Mouse (Mus musculus) left cerebral cortex, postnatal 25 days (tissue): ENCODE measurements at regions not wholly inside any gene's neighbourhood (a gene's known extent, or its start where the extent isn't known, plus 50 kb on each side); places are given as distances from the start of the nearest gene placed in this dataset.

Source experiments
- DNase-seq, 2 experiments: peaks; one replicate each; pipeline ENCODE4 v3.0.0; 2022; ENCODE audit warnings: low spot score in 2 of 2, mixed read lengths in 1 of 2
- intact Hi-C: fragments of 180-260 bp; cut with DNase I; formaldehyde crosslinking; loops from one replicate; pipeline ENCODE4 v1.15.1; 2025

DNA sequence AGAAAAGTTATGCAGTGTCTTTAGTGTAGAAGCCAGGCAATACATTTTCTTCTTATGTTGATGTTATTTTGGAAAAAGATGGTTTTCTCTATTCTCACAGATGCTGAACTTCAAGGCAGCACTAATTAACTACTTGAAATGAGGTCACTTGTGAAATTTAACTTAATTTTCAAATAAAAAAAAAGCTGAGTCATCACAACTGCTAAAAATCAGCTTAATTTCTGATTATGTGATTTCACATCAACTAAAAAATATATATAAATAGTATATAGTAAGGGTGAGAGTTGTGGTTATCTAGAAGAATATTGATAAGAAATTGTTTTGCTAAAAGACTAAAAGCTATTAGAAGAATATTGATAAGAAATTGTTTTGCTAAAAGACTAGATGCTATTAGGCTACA is 1326.0 kb upstream of the Gm7489 start:
- intact Hi-C loops = no loop called here
- DNase-seq = no peak

GRCm38 (mm10) chr15:52564078-52564477 is 1320.6 kb upstream of the Gm7489 start:
- intact Hi-C loops = loop anchor here (10.0 kb wide), 1 partner anchor 201 kb away; no protein-coding TSS in a partner anchor
- DNase-seq = no peak

DNA sequence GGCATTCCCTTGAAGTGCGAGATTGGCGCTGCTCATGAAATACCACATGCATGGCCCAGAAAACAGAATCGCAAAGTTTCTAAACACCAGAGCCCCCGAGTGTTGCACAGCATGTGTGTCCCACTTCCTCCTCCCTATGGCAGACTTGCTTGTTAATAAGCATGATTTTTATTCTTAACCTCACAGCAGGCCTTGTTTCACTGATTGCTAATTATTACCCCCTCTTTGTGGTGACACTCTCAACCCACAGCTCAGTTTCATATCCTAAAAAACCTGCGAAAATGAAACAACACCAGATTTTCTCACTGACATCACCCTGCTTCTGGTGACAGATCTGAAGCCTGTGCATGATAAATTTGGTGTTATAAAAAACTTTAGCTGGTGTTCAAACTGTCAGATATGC is 1319.3 kb upstream of the Gm7489 start:
- intact Hi-C loops = loop anchor here (10.0 kb wide), 1 partner anchor 199 kb away; no protein-coding TSS in a partner anchor
- DNase-seq = peak; percentile 27 to 76

DNA sequence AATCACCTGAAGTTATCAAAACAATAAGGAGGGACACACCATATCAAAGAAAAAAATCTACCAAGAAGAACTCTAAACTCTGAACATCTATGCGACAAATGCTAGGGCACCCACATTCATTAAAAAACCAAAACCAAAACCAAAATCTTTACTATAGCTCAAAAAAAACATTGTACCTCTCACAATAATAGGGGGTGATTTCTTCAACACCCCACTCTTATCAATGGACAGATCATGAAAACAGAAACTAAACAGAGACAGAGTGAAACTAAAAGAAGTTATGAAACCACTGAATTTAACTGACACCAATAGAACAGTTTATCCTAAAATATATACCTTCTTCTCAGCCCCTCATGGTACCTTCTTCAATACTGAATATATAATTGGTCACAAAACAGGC is 1314.5 kb upstream of the Gm7489 start:
- DNase-seq = no peak
- intact Hi-C loops = no loop called here

DNA sequence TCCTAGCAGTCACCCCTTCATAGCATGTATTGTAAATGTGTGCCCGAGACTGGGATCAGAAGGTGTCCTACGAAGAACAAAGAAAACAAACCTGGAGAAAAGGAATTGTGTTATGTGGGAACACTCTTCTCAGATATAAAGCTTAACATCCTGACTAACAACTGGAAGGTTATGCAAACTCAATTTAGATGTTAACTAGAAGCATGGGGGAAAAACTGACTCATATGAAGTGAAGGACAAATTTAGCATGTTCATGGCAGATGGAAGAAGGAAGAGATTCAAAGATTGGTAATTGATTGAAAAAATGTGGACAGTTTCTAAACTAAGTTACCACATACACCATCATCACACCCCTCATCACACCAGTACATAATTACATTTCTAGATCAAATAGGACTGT is 1307.1 kb upstream of the Gm7489 start:
- intact Hi-C loops = no loop called here
- DNase-seq = peak in 1 of 2 experiments; percentile 14

DNA sequence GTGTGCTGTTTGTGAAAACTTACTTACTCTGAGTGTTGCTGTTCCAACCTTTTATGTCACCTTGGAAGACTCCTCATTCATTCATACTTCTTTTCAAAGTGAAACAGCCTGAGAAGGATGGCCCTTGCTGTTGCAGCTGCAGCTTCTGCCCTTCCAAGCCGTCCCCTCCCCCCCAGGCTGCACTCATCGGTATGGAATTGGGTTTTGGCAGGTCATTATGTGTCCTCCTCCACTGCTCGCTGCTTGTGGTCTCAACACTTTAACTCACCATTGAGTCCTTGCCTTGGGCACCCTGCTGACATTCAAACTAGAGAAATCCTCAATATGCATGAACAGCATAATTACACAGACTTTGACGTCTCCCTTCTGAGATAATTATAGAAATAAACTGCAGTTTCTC is 1295.3 kb upstream of the Gm7489 start:
- no peak for DNase-seq
- intact Hi-C loops = no loop called here

GRCm38 (mm10) chr15:52599511-52599910 is 1285.2 kb upstream of the Gm7489 start:
- no peak for DNase-seq
- intact Hi-C loops = no loop called here

DNA sequence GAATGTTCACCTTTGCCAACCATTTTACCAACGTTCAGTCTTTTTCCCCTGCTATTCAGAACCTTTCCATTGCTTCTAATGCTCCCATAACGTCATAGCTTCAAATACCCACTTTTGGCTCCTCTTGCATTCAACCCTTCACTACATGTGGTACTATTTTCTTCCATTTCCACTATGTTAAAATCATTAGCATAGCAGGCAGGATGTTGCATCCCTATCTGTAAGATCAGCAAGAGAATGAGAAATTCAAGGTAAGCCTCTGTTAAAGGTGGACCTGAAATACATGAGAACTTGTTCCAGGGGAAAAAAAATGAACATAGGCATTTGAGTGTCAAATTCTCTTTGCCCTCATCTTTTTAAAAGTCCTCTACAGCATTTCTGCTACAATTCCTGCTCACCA is 1284.7 kb upstream of the Gm7489 start:
- intact Hi-C loops = no loop called here
- DNase-seq = no peak

DNA sequence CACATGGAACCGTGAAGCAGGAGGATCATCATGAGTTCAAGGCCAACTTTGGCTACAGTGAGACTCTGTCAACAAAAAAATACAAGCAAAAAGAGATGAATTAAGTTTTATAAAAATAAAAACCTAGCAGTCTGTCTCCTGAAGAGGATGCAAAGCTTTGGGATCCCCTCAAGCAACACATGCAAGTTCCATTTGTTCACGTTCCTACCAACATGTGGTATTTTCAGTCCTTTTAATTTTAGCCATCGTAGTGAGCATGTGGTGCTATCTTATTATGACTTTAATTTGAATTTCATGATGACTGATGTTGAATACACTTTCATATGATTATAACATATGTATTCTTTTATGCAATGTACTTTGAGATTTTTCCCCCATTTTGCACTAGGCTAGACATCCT is 1244.9 kb upstream of the Gm7489 start:
- intact Hi-C loops = no loop called here
- peak in 1 of 2 experiments; percentile 55 for DNase-seq

- no peak for DNase-seq
- intact Hi-C loops = no loop called here
These were observed 1238.7 kb upstream of the Gm7489 start for GRCm38 (mm10) chr15:52645961-52646360.

DNA sequence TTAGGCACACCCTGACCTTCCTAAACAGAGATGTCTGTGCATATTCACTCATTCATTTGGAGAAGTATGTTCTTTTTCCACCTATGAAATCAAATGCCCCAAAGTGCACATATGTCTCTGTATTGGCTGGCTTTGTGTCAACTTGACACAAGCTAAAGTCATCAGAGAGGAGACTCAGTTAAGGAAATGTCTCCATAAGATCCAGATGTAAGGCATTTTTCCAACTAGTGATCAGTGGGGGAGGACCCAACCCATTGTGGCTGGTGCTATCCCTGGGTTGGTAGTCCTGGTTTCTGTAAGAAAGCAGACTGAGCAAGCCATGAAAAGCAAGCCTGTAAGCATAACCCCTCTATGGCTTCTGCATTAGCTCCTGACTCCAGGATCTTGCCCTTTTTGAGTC is 1226.8 kb upstream of the Gm7489 start:
- DNase-seq = no peak
- intact Hi-C loops = no loop called here
